Mouse (Mus musculus): ENCODE measurements around the gene Ager. TPM values are rescaled to one million over a fixed set of nuclear protein-coding genes. Genes with fewer than 3 reads are reported as not detected.

Ager gene
- polyA plus RNA-seq, 1 experiment from 2014 or later, result 1.5 TPM

DNA sequence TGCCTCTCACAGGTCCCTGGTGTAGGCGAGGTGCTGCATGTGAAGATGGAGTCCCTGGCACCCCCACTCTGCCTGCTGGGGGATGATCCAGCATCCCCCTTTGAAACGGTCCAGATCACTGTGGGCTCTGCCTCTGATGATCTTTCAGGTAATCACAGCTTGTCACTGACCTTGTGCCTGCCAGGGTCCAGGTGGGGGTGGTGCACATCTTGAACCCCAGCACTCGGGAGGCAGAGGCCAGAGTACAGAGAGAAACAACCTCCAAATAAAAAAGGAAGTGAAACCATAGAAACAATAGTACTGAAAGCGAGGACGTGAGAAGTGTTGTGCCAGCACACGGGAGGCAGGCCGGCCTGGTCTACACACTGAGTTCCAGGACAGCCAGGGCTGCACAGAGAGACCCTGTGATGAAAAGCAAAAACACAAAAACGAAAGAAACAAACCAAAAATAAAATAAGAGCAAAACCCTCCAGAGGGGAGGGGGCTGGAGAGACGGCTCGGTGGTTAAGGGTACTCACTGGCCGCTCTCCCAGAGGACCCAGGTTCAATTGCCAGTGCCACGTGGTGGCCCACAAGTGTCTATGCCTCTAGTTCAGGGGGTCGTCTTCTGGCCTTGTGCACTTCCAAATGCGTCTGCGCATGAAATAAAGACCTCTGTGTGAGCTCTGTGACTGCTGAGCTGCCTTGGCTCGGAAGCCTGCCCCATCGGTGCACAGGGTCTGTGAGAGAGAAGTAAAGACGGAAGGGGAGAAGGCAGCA, 51.6 kb downstream of the Ager start:
- no peak for TF ChIP-seq CTCF (IDR thresholded peaks at IDR 0.05; ENCODE audit: low read depth)
- ATAC-seq, result no peak
- Histone ChIP-seq H3K9me3 (ENCODE audit: control insufficient read depth) (no peaks in the 10 kb centered on the region), H3K9ac (ENCODE audit: low read depth, low read length) (no peak overlapping the region), H3K4me3 (ENCODE audit: low read depth, low read length) (no peak overlapping the region), H3K36me3 (ENCODE audit: control insufficient read depth, insufficient read depth) (peaks cover 33% of the 10 kb centered on the region), H3K4me2 (replicated peaks; ENCODE audit: low read depth) (no peak overlapping the region), H3K27ac (ENCODE audit: low read depth, low read length) (no peak overlapping the region), H3K27me3 (replicated peaks; ENCODE audit: control insufficient read depth, insufficient read depth, low read length) (no peaks in the 10 kb centered on the region), H3K4me1 (replicated peaks; ENCODE audit: control insufficient read depth, insufficient read depth, low read length) (0 out of 2 replicates have a peak, but pooled peaks cover 4% of the 10 kb centered on the region)
- WGBS, result 87% methylated on average over 18 of the region's 18 CpGs

Other genes starting within 250 kb of the Ager start
- 43.0 and 43.4 TPM in 2 replicates for gene Btnl2, start 243.0 kb upstream of the Ager start, polyA plus RNA-seq (2015; fragmentation: Nextera tagmentation; extraction: Ambion mirVana)
- 114 and 119 TPM in 2 replicates for gene Btnl1, start 220.7 kb upstream of the Ager start, polyA plus RNA-seq (2015; fragmentation: Nextera tagmentation; extraction: Ambion mirVana)
- gene BC051142, start 199.0 kb upstream of the Ager start, polyA plus RNA-seq (2015; fragmentation: Nextera tagmentation; extraction: Ambion mirVana), result 1.6 and 1.7 TPM in 2 replicates
- 20.2 and 25.1 TPM in 2 replicates for gene Btnl4, start 120.5 kb upstream of the Ager start, polyA plus RNA-seq (2015; fragmentation: Nextera tagmentation; extraction: Ambion mirVana)
- 85.8 and 97.6 TPM in 2 replicates for gene Btnl6, start 80.5 kb upstream of the Ager start, polyA plus RNA-seq (2015; fragmentation: Nextera tagmentation; extraction: Ambion mirVana)
- 1.4 and 3.2 TPM in 2 replicates for gene Notch4, start 33.6 kb upstream of the Ager start, polyA plus RNA-seq (2015; fragmentation: Nextera tagmentation; extraction: Ambion mirVana)
- 8.6 and 10.6 TPM in 2 replicates for gene Gpsm3, start 8.1 kb upstream of the Ager start, polyA plus RNA-seq (2015; fragmentation: Nextera tagmentation; extraction: Ambion mirVana)
- 6.1 and 6.5 TPM in 2 replicates for gene Pbx2, start 6.6 kb upstream of the Ager start, polyA plus RNA-seq (2015; fragmentation: Nextera tagmentation; extraction: Ambion mirVana)
- 123 and 135 TPM in 2 replicates for gene Rnf5, start 5.8 kb downstream of the Ager start, polyA plus RNA-seq (2015; fragmentation: Nextera tagmentation; extraction: Ambion mirVana)
- 53.2 and 55.6 TPM in 2 replicates for gene Agpat1, start 6.4 kb downstream of the Ager start, polyA plus RNA-seq (2015; fragmentation: Nextera tagmentation; extraction: Ambion mirVana)
- gene Egfl8, start 18.1 kb downstream of the Ager start, polyA plus RNA-seq (2015; fragmentation: Nextera tagmentation; extraction: Ambion mirVana), result 2.5 and 2.7 TPM in 2 replicates
- gene Ppt2, start 30.6 kb downstream of the Ager start, polyA plus RNA-seq (2015; fragmentation: Nextera tagmentation; extraction: Ambion mirVana), result 17.2 and 18.0 TPM in 2 replicates
- gene Prrt1, start 31.7 kb downstream of the Ager start, polyA plus RNA-seq (2015; fragmentation: Nextera tagmentation; extraction: Ambion mirVana), result 0.27 and 0.47 TPM in 2 replicates
- gene Fkbpl, start 46.9 kb downstream of the Ager start, polyA plus RNA-seq (2015; fragmentation: Nextera tagmentation; extraction: Ambion mirVana), result 8.8 and 9.2 TPM in 2 replicates
- 22.9 and 23.1 TPM in 2 replicates for gene Atf6b, start 49.3 kb downstream of the Ager start, polyA plus RNA-seq (2015; fragmentation: Nextera tagmentation; extraction: Ambion mirVana)
- gene Tnxb, start 72.7 kb downstream of the Ager start, polyA plus RNA-seq (2015; fragmentation: Nextera tagmentation; extraction: Ambion mirVana), result 1.4 and 1.9 TPM in 2 replicates
- 1.2 and 1.6 TPM in 2 replicates for gene C4b, start 146.0 kb downstream of the Ager start, polyA plus RNA-seq (2015; fragmentation: Nextera tagmentation; extraction: Ambion mirVana)
- gene Cyp21a1, start 206.7 kb downstream of the Ager start, polyA plus RNA-seq (2015; fragmentation: Nextera tagmentation; extraction: Ambion mirVana), result 0.18 and 0.25 TPM in 2 replicates
- gene Stk19, start 239.1 kb downstream of the Ager start, polyA plus RNA-seq (2015; fragmentation: Nextera tagmentation; extraction: Ambion mirVana), result 29.1 and 34.0 TPM in 2 replicates
- 42.5 and 44.2 TPM in 2 replicates for gene Dxo, start 239.2 kb downstream of the Ager start, polyA plus RNA-seq (2015; fragmentation: Nextera tagmentation; extraction: Ambion mirVana)